In genomic region chr11:51757023-51757422, GRCm38 (mm10) we compare ENCODE assay signal across 8 mouse cellular contexts. TPM values are rescaled to one million over a fixed set of nuclear protein-coding genes. Genes with fewer than 3 reads are reported as not detected.
DNase-seq lines count a peak whose midpoint lies in the region; ATAC-seq and TF ChIP-seq lines count a peak whose summit lies in the region.

No protein-coding gene starts in this region.

- peak overlapping the region; percentile 91 for H3K4me3 ChIP-seq in heart, embryonic 16.5 days (ENCODE audit: low read length)
- H3K4me3 ChIP-seq in MEL (ENCODE audit: control insufficient read depth in 1 of 2, insufficient read depth in 1 of 2, low read depth in 2 of 2, low read length in 2 of 2) (peak overlapping the region; percentile 87 to 91), macrophage (ENCODE audit: inconsistent target) (peak overlapping the region; percentile 74)
- peak overlapping the region; percentile 94 for H3K4me3 ChIP-seq in forebrain, embryonic 16.5 days (replicated peaks; ENCODE audit: low read length)

- ATAC-seq in heart, embryonic 16.5 days (replicated peaks; ENCODE audit: extremely low read depth, insufficient read depth, low FRiP score), result no peak
- no peak for ATAC-seq in forebrain, embryonic 16.5 days

- intact Hi-C loops in heart, postnatal 36 days (cut with DNase I), result no loop called here

- DNase-seq in heart, postnatal 36 days, result no peak
- no peak for DNase-seq in MEL (ENCODE audit: low read depth, low spot score)
- DNase-seq in urinary bladder, postnatal 4 days (ENCODE audit: low spot score in 2 of 2), result no peak
- DNase-seq in adrenal gland, postnatal 14 days, result no peak
- DNase-seq in cerebellum, adult 18-20 months, result no peak

- peaks cover 15% of the 10 kb centered on the region for H3K4me1 ChIP-seq in heart, embryonic 16.5 days (ENCODE audit: control insufficient read depth, insufficient read depth, low read length)
- peaks cover 16 to 20% of the 10 kb centered on the region in 2 experiments for H3K4me1 ChIP-seq in MEL (ENCODE audit: control insufficient read depth in 1 of 2, insufficient read depth in 2 of 2, low read length in 2 of 2)
- peaks cover 16% of the 10 kb centered on the region for H3K4me1 ChIP-seq in forebrain, embryonic 16.5 days (replicated peaks; ENCODE audit: control insufficient read depth, insufficient read depth, low read length)

- no peak for TF ChIP-seq POLR2A in MEL (IDR thresholded peaks at IDR 0.05; ENCODE audit: control insufficient read depth in 1 of 2, insufficient read depth in 1 of 2, low read depth in 1 of 2, low read length in 2 of 2, poor library complexity in 1 of 2)

- H3K27me3 ChIP-seq in heart, embryonic 16.5 days (ENCODE audit: control insufficient read depth, insufficient read depth, low read length), result no peaks in the 10 kb centered on the region
- no peaks in the 10 kb centered on the region for H3K27me3 ChIP-seq in MEL (ENCODE audit: control insufficient read depth in 1 of 2, insufficient read depth in 2 of 2, low read length in 2 of 2)
- peaks cover 4% of the 10 kb centered on the region; the same call in 1 of the 2 replicates for H3K27me3 ChIP-seq in forebrain, embryonic 16.5 days (replicated peaks; ENCODE audit: control insufficient read depth, insufficient read depth, low read length)

- no peaks in the 10 kb centered on the region for H3K36me3 ChIP-seq in heart, embryonic 16.5 days (ENCODE audit: control insufficient read depth, insufficient read depth)
- H3K36me3 ChIP-seq in MEL (ENCODE audit: control insufficient read depth in 1 of 2, insufficient read depth in 2 of 2, low read length in 2 of 2) (peaks cover 0 to 28% of the 10 kb centered on the region in 2 experiments; a peak in 3 of 4 replicates), macrophage (ENCODE audit: inconsistent target) (no peaks in the 10 kb centered on the region)
- H3K36me3 ChIP-seq in forebrain, embryonic 16.5 days (ENCODE audit: control insufficient read depth, insufficient read depth), result no peaks in the 10 kb centered on the region

- H3K4me2 ChIP-seq in heart, embryonic 16.5 days (ENCODE audit: low read depth, low read length), result peak overlapping the region; percentile 90
- peak overlapping the region; percentile 92 for H3K4me2 ChIP-seq in forebrain, embryonic 16.5 days (ENCODE audit: low read length)

- peak overlapping the region; percentile 94 for H3K9ac ChIP-seq in heart, embryonic 16.5 days (ENCODE audit: low read length)
- peak overlapping the region; percentile 92 for H3K9ac ChIP-seq in MEL (ENCODE audit: control insufficient read depth, low read depth, low read length, poor library complexity, severe bottlenecking)
- peak overlapping the region; percentile 91 for H3K9ac ChIP-seq in forebrain, embryonic 16.5 days (replicated peaks; ENCODE audit: low read depth, low read length)

- no peaks in the 10 kb centered on the region for H3K9me3 ChIP-seq in heart, embryonic 16.5 days (replicated peaks; ENCODE audit: control insufficient read depth, low read length)
- H3K9me3 ChIP-seq in MEL (replicated peaks; ENCODE audit: insufficient read depth, low read length), result no peaks in the 10 kb centered on the region
- no peaks in the 10 kb centered on the region for H3K9me3 ChIP-seq in forebrain, embryonic 16.5 days (ENCODE audit: control insufficient read depth, low read length)

- H3K79me2 ChIP-seq in MEL (ENCODE audit: control insufficient read depth, insufficient read depth, low read length, poor library complexity) (peaks cover 27% of the 10 kb centered on the region), macrophage (ENCODE audit: inconsistent target) (peaks cover 38% of the 10 kb centered on the region)

- H3K27ac ChIP-seq in heart, embryonic 16.5 days (ENCODE audit: low read length), result peak overlapping the region; percentile 64
- peak overlapping the region; percentile 75 for H3K27ac ChIP-seq in MEL (ENCODE audit: control insufficient read depth, low read depth, low read length)
- no peak overlapping the region for H3K27ac ChIP-seq in forebrain, embryonic 16.5 days (ENCODE audit: low read length)
- H3K27ac ChIP-seq in macrophage, result peak overlapping the region; percentile 78

- TF ChIP-seq EP300 in MEL (IDR thresholded peaks at IDR 0.05; ENCODE audit: low read depth in 1 of 2, low read length in 2 of 2), result no peak

- TF ChIP-seq CTCF in MEL (IDR thresholded peaks at IDR 0.05 in 2 of 3, conservative IDR thresholded peaks at IDR 0.05 in 1 of 3; ENCODE audit: control insufficient read depth in 1 of 3, insufficient read depth in 1 of 3, low read depth in 2 of 3, low read length in 3 of 3, poor library complexity in 1 of 3, severe bottlenecking in 1 of 3), result no peak

- 75% methylated on average over 11 of the region's 11 CpGs for WGBS in heart, embryonic 16.5 days
- WGBS in forebrain, embryonic 16.5 days, result 77% methylated on average over 11 of the region's 11 CpGs
- 85% methylated on average over 11 of the region's 11 CpGs for WGBS in macrophage (ENCODE audit: missing documents)

- TF ChIP-seq RAD21 in MEL (IDR thresholded peaks at IDR 0.05; ENCODE audit: low read depth, low read length), result no peak

TF ChIP-seq in MEL, 35 proteins besides CTCF, POLR2A, EP300 and RAD21:
- TF ChIP-seq TBP (IDR thresholded peaks at IDR 0.05; ENCODE audit: low read depth, low read length) (peak; percentile 78), ETS1 (IDR thresholded peaks at IDR 0.05; ENCODE audit: low read depth, low read length) (no peak)

RNA-seq across cellular contexts. Expression of gene Sec24a, which starts 6.4 kb away (rescaled TPM):
- 9.7 and 10.7 TPM in 2 replicates for polyA plus RNA-seq in heart, embryonic 16.5 days (2015; fragmentation: Nextera tagmentation; extraction: Ambion mirVana)
- total RNA-seq in heart, postnatal 36 days (2021), result 10 to 100 TPM; 16.4 to 16.7 TPM
- 5.3 TPM in 2 replicates for total RNA-seq in MEL (2012; rRNA removed)
- 10 to 100 TPM; 14.1 to 38.2 TPM for polyA plus RNA-seq in MEL (2012; ENCODE audit: insufficient read depth in 1 of 2, insufficient read length in 2 of 2, low read depth in 1 of 2, low replicate concordance in 2 of 2, missing spikeins in 1 of 2)
- 11.8 and 14.6 TPM in 2 replicates for polyA plus RNA-seq in forebrain, embryonic 16.5 days (2015; fragmentation: Nextera tagmentation; extraction: Ambion mirVana)
- total RNA-seq in macrophage (2018; cell fraction: chromatin; rRNA removed), result 100 to 1,000 TPM in 7 of 26 experiments, 10 to 100 TPM in 19; 36.8 to 221 (median 73.2) TPM
- total RNA-seq in macrophage (2018; cell fraction: cytosol; rRNA removed), result 10 to 100 TPM; 16.6 to 39.5 (median 24.1) TPM
- total RNA-seq in macrophage (2018; cell fraction: nucleus; rRNA removed), result 100 to 1,000 TPM in 4 of 26 experiments, 10 to 100 TPM in 22; 32.4 to 175 (median 54.4) TPM
- polyA plus RNA-seq in macrophage (2018), result 10.7 to 11.3 TPM (median 10.9 TPM) in 3 replicates
- total RNA-seq in adrenal gland, postnatal 14 days (2021), result 31.7 and 37.9 TPM in 2 replicates

RNA-seq across cellular contexts. Expression of gene Sar1b, which starts 6.5 kb away (rescaled TPM):
- 136 and 138 TPM in 2 replicates for polyA plus RNA-seq in heart, embryonic 16.5 days (2015; fragmentation: Nextera tagmentation; extraction: Ambion mirVana)
- total RNA-seq in heart, postnatal 36 days (2021), result 100 to 1,000 TPM; 127 to 135 TPM
- 99.0 and 104 TPM in 2 replicates for total RNA-seq in MEL (2012; rRNA removed)
- polyA plus RNA-seq in MEL (2012; ENCODE audit: insufficient read depth in 1 of 2, insufficient read length in 2 of 2, low read depth in 1 of 2, low replicate concordance in 2 of 2, missing spikeins in 1 of 2) (100 to 1,000 TPM in 1 of 2 experiments, not detected in 1; 124 TPM), macrophage (2018) (56.1 to 92.5 TPM (median 74.9 TPM) in 3 replicates)
- 158 and 160 TPM in 2 replicates for polyA plus RNA-seq in forebrain, embryonic 16.5 days (2015; fragmentation: Nextera tagmentation; extraction: Ambion mirVana)
- total RNA-seq in macrophage (2018; cell fraction: chromatin; rRNA removed), result 10 to 100 TPM in 9 of 26 experiments, 1 to 10 TPM in 17; 3.8 to 13.4 (median 8.6) TPM
- 10 to 100 TPM; 56.1 to 87.5 (median 72.9) TPM for total RNA-seq in macrophage (2018; cell fraction: cytosol; rRNA removed)
- total RNA-seq in macrophage (2018; cell fraction: nucleus; rRNA removed), result 10 to 100 TPM; 12.0 to 43.5 (median 28.1) TPM
- total RNA-seq in adrenal gland, postnatal 14 days (2021), result 95.1 and 99.2 TPM in 2 replicates
